Mouse (Mus musculus) urinary bladder, postnatal 36 days (tissue): ENCODE measurements around the gene Mterf4.
A peak's percentile ranks its signal among the peaks of the same experiment; 100 is the strongest.
"Not testable (repeated sequence)": the region's sequence is repeated elsewhere in the genome, so short reads cannot be mapped to it uniquely, and the experiment has no call there.

Experiments
- DNase-seq, 2 experiments: peaks; one replicate each; pipeline ENCODE4 v3.0.0; 2022; ENCODE audit warnings: low spot score in 2 of 2, mixed read lengths in 1 of 2

Mterf4 gene

DNA sequence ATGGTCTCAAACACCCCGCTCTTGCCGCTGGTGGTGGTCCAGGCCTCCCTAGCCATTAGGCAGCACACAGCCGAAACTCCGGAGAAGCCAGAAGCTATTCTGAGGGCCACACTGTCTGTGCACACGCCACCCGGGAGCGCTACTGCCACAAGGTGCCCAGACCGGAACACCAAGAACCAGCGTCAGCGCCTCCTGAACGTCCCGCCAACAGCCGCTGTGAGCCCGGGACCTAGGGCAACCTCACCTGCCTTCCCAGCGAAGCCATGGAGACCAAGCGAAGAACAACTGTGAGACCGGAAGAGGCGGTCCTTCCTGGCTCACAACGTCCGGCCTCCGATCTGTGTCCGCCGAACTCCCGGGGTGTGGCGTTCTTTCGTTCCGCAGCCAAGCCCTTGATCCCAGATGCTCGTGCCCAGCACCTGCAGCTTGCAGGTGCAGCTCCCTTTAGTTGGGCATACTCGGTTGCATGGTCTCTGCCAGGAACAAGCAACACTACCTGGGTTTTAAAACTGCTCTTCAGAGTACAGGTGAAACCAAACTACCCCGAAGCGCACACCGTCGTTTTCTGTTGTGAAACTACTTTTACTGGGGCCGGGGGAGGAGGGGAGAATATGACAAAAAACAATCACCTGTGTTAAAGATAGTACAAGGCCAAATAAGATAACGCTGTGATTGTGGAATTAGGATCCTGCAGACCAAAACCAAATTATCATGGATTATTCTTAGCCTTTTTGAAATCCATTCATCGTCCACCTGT, at the start of gene Mterf4:
Mterf4 (minus strand) TSS at position 335 of the 757 bp plus-strand sequence.
- DNase-seq, result peak; percentile 75 to 81

- DNase-seq, result no peak
Measured at GRCm38 (mm10) chr1:93352724-93353123, 47.0 kb upstream of the Mterf4 start.

DNA sequence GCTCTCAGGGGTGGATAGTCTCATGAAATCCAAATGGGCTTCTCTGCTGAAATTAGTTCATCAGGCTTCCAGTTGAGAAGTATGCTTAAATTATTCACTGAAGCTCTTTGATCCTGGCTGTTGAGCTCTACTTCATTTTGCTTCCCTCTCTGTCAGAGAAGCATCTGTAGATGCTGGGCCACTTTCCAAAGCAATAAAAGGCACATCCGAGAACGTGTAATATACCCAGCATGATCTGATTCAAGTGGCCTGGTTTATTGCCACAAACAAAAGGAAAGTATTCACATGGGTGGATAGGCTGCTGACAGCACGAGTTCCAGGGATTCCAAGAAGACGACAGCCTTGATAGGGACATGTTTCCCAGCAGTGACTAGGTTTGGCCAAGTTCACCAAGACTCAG, 44.0 kb upstream of the Mterf4 start:
- no peak for DNase-seq

DNA sequence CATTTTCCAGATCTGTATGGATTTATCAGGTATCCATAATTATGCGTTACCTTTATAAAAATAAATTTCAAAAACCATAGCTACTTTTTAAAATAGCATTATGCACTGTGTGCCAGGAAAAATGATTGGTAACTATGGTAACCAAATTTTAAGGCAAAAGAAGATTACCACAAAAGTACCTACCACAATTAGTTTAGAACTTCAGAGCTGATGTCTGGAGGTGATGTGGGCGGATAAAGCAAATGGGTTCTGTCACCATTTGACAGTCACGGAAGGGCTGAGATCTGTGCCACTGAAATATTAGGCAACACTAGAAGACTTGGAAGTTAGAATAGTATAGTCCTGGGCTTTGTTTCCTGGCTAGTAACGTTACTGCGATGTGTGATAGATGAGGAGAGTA, 41.5 kb upstream of the Mterf4 start:
- DNase-seq, result no peak

DNA sequence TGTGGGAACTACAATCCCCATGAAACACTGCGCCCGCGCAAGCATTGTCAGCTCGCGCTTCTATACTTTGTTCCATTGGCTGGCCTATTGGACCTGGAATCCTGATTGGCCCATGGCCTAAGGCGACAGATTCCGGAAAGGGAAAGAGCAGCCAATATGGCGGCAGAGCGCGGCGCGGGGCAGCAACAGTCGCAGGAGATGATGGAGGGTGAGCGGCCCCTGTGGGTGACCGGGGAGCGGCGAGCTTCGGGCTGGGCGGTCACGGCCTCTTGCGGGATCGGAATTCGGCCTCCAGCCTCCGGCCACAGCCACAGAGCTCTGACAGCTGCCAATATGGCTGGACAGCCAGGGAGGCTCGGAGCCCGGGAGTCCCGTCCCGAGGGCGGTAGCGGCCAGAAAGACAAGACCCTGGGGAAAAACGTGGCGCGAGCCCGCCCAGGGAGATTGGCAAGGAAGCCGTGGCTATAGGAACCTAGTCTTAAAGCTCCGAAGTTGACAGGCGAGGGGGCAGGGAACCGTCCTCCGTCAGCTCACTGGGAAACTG, 37.9 kb upstream of the Mterf4 start:
- DNase-seq, result peak; percentile 89 to 94

DNA sequence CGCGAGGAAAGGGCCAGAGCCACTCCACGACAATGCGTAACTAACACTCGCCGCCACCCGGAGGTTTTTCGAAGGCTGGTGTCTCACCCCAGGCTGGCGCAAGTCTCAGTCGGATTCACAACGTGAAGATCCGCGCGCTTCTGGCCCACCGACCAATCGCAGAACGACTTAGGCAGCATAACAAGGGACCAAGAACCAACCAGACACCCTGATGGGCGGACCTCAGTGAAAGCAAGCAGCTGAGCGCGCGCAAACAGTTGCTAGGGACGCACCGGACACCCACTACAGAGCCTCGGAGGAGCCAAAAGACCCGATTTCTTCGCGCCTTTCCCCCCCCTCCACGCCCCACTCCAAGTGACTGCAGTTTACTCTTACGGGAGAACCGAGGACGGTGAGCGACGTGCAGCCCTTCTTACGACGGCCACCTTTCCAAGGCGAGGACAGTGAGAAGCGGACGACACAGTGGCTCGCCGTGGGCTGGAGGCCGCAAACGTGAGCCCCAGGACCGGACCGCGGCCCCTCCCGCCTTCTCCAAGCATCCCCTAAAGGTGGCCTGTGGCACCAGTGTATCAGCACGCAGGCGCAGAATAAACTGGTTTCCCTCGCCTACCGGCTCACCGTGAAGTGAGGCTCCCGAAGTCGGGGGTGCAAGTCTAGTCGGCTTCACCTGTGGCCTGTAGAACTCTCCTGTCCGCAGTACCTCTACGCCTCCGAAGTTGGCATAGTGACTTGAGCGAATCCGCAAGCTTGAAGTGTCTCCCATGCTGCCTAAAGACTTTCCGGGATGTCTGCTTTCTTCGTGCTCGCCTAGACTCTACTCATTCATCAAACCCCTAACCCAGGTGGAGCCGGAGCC, 37.2 kb upstream of the Mterf4 start, which contains the start of the genes Ppp1r7 and Pask:
Ppp1r7 (plus strand) TSS at position 207 of the 856 bp plus-strand sequence.
Pask (minus strand) TSS at position 835 of the 856 bp plus-strand sequence.
- peak; percentile 82 to 93 for DNase-seq

DNA sequence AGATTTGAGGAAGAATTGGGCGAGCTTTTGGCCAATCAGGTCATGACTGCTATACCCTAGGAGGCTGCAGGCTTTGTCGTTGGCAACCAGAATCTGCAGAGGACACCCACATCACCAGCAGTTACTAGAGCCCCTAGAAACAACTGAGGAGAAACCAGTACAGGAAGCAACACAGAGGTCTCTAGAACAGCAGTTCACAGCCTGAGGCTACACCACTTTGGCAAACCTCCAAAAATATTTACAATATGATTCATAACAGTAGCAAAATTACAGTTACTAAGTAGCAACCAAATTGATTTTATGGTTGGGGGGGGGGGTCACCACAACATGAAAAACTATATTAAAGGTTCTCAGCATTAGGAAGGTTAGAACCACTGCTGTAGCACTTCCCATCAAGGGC, 28.9 kb upstream of the Mterf4 start:
- no peak for DNase-seq

- no peak for DNase-seq
Measured at GRCm38 (mm10) chr1:93326446-93326845, 20.7 kb upstream of the Mterf4 start.

DNA sequence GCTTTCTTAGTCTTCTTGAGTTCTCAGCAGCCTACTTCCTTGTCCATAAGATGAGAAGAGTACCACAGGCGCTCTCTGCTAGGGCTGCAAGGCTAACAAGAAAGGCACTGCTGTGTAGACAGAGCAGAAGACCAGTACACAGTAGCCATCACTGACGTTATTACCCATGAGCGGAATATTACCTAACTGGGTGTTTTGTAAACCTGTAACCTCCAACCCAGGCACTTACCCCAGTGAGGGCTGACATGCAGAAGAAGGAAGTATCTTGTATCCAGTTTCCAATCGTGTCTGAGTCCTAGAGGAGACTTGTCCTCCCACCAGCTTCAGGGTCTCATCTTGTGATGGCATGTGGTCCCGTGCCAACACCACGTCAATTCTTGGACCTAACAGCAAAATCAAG, 18.3 kb upstream of the Mterf4 start:
- no peak for DNase-seq

- DNase-seq, result no peak
Measured at GRCm38 (mm10) chr1:93300578-93300977, 5.1 kb downstream of the Mterf4 start.

GRCm38 (mm10) chr1:93299791-93300190, 5.9 kb downstream of the Mterf4 start:
- no peak for DNase-seq

- DNase-seq, result not testable (repeated sequence)
Measured at GRCm38 (mm10) chr1:93294491-93294890, 11.2 kb downstream of the Mterf4 start.

DNA sequence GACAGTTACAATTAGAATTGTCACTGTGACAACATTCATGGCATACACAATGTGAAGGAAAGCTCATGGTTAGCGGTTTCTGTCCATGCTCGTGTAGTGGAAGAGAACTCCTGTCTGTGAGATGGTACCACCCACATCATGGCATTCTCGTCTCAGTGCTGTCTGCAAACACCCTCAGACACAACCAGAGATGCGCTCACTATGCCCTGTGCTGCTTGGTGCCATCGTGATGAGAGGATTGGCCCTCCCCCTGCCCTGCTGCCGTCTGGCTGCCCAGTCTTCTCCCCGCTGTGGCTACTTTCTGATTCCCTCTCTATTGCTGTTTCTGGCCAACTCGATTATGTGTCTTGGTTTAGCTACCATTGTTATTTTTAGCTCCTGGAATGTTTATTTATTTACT, 13.7 kb downstream of the Mterf4 start:
- DNase-seq, result no peak

GRCm38 (mm10) chr1:93291591-93291990, 14.1 kb downstream of the Mterf4 start:
- DNase-seq, result no peak

DNA sequence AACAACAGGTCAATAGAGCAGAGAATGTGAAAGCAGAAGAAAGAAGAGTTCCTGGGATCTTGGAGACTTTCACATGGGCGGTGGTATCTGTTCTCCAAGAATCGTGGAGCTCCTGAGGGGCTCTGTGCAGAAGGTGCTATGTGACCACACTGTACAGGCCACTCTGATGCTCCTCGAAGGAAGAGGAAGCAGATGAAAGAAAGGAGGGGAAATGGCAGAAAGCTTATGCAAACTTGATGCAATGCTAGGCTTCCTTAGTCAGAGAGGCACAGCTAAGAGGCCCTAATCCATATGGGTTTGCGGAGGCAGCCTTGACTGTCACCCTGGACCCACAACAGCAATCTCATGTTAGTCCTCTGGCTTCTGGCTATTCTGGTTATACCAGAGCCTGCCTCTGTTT, 14.8 kb downstream of the Mterf4 start:
- no peak for DNase-seq

DNA sequence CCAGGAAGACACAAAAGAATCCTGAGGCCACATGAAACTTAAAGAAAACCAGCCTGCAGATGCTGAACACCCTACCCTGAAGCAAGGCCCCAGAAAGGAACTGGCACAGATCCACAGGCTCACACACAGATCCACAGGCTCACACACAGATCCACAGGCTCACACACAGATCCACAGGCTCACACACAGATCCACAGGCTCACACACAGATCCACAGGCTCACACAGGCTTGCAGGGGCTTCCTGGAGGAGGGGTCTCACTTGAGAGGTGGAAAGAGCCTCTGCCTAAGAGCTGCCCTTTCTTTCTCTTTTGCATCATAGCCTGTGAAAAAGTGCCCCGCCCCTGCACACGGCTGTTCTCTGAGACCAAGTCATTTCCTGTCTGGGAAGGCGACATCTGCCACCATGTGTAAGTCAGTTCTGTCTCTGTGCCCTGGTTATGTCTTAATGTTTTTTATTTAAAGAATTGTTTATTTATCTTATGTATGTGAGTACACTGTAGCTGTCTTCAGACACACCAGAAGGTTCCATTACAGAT, 16.0 kb downstream of the Mterf4 start:
- DNase-seq, result no peak

GRCm38 (mm10) chr1:93277041-93277440, 28.7 kb downstream of the Mterf4 start:
- DNase-seq, result no peak

DNA sequence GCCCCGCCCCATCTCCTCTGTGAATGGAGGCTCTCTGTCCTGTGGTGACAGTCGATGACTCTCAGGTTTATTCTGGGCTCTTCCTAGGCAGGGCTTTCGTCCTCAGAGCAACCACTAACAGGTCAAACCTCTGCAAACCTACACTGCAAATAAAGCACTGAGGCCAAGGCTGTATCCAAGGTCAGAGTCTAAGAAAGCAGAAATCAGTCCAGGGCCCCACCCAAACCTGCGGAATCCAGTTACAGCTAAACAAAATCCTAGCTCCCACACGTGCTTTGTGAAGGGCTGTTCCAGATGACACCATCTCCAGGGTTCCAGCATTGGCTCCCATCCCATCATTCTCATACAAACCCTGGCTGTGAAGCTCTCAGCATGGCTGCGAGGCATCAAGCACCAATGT, 30.2 kb downstream of the Mterf4 start:
- no peak for DNase-seq

DNA sequence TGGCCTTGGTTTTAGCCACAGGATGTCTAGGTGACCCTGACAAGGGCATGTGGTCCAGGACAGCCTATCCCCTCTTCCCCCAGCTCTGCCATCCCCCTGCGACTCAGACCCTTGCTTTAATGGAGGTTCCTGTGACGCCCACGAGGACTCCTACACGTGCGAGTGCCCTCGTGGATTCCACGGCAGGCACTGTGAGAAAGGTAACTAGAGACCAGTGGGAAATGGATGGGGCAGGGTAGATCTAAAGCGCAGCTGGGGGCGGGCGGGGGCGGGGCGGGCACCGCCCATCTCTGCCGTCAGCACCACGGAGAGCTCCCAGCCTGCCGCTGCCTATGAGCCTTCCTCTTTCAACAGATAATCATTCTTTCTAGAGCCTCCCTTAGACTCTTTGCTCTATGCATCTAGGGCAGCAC, 33.3 kb downstream of the Mterf4 start:
- no peak for DNase-seq

GRCm38 (mm10) chr1:93271751-93272150, 34.0 kb downstream of the Mterf4 start:
- DNase-seq, result no peak

DNA sequence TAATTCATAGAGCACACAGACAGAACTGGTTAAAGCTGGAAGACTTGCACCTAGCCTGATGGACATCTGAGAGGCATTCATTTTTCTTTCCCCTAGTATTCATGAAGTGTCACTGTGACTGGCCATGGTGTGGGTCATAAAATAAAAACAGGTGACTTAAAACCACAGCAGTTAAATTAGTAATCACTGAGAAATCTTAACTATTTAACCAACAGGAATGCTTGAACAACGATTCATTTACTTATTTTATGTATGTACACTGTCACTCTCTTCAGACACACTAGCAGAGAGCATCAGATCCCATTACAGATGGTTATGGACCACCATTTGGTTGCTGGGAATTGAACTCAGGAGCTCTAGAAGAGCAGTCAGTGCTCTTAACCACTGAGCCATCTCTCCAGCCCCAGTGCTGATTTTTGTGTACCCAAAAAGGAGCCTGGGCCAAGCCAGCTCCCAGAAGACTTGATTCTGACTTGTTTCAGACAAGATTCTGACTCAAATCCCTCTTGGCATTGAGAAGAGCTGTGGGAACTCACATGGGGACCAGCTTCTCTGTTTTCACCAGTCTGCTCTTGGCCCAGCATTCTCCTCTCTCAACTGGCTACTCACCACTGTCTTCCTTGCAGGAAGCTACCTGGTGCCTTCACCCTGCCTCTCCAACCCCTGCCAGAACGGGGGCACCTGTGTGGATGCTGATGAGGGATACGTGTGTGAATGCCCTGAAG, 35.0 kb downstream of the Mterf4 start:
- DNase-seq, result no peak

GRCm38 (mm10) chr1:93268246-93268645, 37.5 kb downstream of the Mterf4 start:
- DNase-seq, result no peak
